Mouse (Mus musculus) E14TG2a.4 (cell line): ENCODE measurements around the gene Tmem189.

Source experiments
- H3K27me3 ChIP-seq: 2 replicates; pipeline ENCODE4 v1.6.1; 2014; ENCODE audit warnings: low read length, control low read depth; ENCODE audit not compliant: insufficient read depth
- H3K36me3 ChIP-seq: 2 replicates; pipeline ENCODE4 v1.6.1; 2014; ENCODE audit warnings: low read length, control low read depth; ENCODE audit not compliant: insufficient read depth
- H3K4me1 ChIP-seq: replicated peaks from 2 replicates; pipeline ENCODE4 v1.6.1; 2014; ENCODE audit warnings: low read depth, low read length, control low read depth
- H3K4me3 ChIP-seq: replicated peaks from 2 replicates; pipeline ENCODE4 v1.5.1; 2014; ENCODE audit warnings: mild to moderate bottlenecking, low read length
- H3K9me3 ChIP-seq: 2 replicates; pipeline ENCODE4 v1.6.1; 2014; ENCODE audit warnings: low read length, control low read depth
- CTCF ChIP-seq: conservative IDR thresholded peaks from 2 replicates; pipeline ENCODE4 v1.5.1; 2014; ENCODE audit warnings: low read length
- NANOG ChIP-seq: IDR thresholded peaks from 2 replicates; pipeline ENCODE4 v1.6.1; 2014; ENCODE audit warnings: borderline replicate concordance, low read length, mixed read lengths
- POU5F1 ChIP-seq: IDR thresholded peaks from 2 replicates; pipeline ENCODE4 v1.6.1; 2014; ENCODE audit warnings: low read length, borderline replicate concordance

Gene Tmem189

DNA sequence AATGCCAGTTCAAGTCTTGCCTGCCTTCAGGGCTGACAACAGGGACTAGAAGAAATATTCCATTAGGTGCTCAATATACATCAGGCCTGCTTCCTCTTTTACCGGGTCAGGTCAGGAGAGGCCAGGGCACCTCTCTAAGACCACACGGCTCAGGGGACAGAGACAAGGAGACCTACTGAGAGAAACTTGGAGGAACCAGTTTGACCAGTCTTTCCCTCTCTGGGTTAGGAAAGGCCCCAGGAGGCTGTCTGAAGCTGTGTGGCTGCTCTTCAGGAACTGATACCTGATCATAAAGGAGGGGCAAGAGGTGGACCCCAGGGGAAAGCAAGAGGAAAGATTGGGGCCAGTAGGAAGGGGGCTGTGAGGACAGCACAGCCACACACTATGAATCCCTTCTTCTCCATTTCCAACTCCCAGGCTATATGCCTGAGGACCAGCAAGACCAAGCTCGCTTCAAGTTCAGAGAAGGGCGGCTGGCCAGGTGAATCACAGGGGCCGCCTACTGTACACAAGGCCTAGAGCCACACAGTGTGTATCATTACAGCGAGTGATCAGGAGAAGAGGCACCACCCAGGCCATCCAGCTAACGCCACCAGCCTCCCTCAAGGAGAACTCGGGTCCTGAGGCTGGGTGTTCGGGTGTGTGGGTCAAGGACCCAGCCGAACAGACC is 30.3 kb downstream of the Tmem189 start:
- TF ChIP-seq POU5F1 (no peak), NANOG (no peak), CTCF (no peak)
- Histone ChIP-seq H3K36me3 (peaks cover 33% of the 10 kb centered on the region), H3K9me3 (no peaks in the 10 kb centered on the region), H3K4me1 (peaks cover 47% of the 10 kb centered on the region), H3K27me3 (peaks cover 24% of the 10 kb centered on the region), H3K4me3 (peak overlapping the region; percentile 89)

DNA sequence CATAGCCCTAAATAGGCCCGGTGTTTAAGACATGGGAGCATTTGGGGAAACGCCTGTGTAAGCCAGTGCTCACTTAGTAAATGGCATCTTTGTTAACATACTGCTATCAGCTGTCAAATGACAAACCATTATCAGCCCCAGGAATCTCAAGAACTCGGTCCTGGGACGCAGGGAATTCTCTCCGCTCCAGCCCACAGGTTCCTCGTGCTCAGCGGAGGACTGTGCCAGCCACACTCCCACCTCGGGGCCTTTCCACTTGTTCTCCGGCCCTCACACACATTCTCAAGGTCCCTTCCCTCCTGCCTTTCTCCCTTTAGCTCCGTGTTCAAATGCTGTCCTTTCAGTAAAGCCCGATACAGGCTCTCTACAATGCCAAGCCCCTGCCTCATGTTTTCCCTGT is 30.9 kb downstream of the Tmem189 start:
- Histone ChIP-seq H3K4me3 (0 out of 2 replicates have a peak overlapping the region, but pooled peaks have one; percentile 89), H3K9me3 (no peaks in the 10 kb centered on the region), H3K36me3 (peaks cover 39% of the 10 kb centered on the region), H3K27me3 (peaks cover 24% of the 10 kb centered on the region), H3K4me1 (peaks cover 47% of the 10 kb centered on the region)
- TF ChIP-seq NANOG (no peak), POU5F1 (no peak), CTCF (no peak)

DNA sequence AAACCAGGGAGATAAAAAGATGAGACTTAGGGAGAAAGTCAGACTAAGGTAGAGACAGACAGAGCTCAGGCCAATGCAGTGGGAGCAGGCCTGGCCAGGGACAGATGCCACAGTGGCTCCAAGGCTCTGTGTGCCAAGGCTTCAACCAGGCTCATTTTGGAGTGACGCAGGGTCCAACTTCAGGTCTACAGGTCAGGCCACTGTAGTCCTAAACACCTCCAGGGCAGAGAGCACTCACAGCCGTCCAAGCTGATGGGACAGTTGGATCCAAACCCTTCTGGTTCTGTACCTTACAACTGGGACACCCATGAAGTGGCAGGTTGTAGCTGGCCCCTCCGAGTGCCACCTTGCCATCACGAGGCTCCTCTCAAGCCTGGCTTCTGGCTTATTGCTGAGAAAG is 31.6 kb downstream of the Tmem189 start:
- TF ChIP-seq POU5F1 (no peak), CTCF (no peak), NANOG (no peak)
- Histone ChIP-seq H3K9me3 (no peaks in the 10 kb centered on the region), H3K4me3 (no peak overlapping the region), H3K27me3 (peaks cover 20% of the 10 kb centered on the region), H3K4me1 (peaks cover 47% of the 10 kb centered on the region), H3K36me3 (peaks cover 46% of the 10 kb centered on the region)

GRCm38 (mm10) chr2:167656629-167657478 is 32.8 kb downstream of the Tmem189 start:
- Histone ChIP-seq H3K36me3 (peaks cover 58% of the 10 kb centered on the region), H3K9me3 (no peaks in the 10 kb centered on the region), H3K4me3 (no peak overlapping the region), H3K27me3 (peaks cover 8% of the 10 kb centered on the region), H3K4me1 (peaks cover 39% of the 10 kb centered on the region)
- TF ChIP-seq POU5F1 (no peak), CTCF (no peak), NANOG (no peak)

DNA sequence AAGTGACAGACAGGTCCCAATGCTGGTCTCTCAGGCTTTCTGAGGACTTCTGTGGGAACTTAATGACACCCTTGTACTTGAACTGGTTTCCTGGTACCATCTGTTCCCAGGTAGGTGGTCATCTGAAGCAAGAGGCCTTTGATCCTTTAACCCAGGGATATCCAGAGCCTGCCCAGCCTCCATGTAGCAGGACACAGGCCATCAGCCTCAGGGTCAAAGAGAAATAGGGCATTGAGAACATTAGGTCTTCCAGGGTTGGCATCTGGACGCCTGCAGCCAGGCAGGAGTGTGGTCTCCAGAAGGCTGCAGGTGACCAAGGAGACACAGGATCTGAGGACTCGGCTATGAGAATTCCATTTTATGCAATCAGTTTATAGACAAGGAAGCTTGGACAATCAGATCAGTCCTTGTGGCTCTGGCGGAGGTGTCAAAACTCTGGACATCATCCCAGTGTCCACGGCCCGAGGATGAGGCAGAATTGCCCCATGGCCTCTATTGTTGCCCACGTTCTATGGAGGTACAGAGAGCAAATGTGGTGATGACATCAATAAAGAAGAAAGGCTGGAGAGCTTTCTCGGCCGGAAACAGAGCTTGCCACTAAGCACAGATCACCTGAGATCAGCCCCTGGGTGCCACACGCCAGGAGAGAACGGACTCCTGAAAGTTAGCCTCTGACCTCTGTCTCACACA is 34.6 kb downstream of the Tmem189 start:
- no peak for TF ChIP-seq NANOG
- no peak for TF ChIP-seq CTCF
- no peak for TF ChIP-seq POU5F1
- Histone ChIP-seq H3K27me3 (no peaks in the 10 kb centered on the region), H3K36me3 (peaks cover 75% of the 10 kb centered on the region), H3K4me3 (no peak overlapping the region), H3K4me1 (peaks cover 27% of the 10 kb centered on the region), H3K9me3 (no peaks in the 10 kb centered on the region)

DNA sequence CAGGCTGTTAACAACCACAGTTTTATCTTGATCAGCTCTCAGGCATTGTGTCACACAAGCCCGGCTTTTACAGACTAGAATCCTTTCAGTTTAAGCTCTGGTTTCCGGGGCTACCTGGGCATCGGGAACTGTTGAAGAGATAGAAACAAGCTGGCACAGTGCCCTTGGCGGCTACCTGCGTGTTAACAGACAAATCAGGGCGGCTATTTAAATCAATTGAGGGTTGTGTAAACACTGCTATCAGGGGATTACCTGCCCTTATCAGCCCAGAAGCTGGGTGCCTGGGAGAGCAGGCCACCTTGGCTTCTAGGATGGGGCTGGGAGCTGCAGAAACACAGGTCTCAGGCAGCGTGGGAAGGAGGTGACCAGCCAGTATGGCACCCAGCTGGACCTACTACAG is 36.9 kb downstream of the Tmem189 start:
- TF ChIP-seq NANOG (no peak), CTCF (no peak), POU5F1 (no peak)
- peaks cover 9% of the 10 kb centered on the region for H3K4me1 ChIP-seq
- peaks cover 81% of the 10 kb centered on the region for H3K36me3 ChIP-seq
- no peak overlapping the region for H3K4me3 ChIP-seq
- H3K9me3 ChIP-seq = no peaks in the 10 kb centered on the region
- no peaks in the 10 kb centered on the region for H3K27me3 ChIP-seq

GRCm38 (mm10) chr2:167651622-167652021 is 38.0 kb downstream of the Tmem189 start:
- Histone ChIP-seq H3K36me3 (peaks cover 76% of the 10 kb centered on the region), H3K4me1 (peaks cover 7% of the 10 kb centered on the region), H3K27me3 (no peaks in the 10 kb centered on the region), H3K4me3 (no peak overlapping the region), H3K9me3 (no peaks in the 10 kb centered on the region)
- no peak for TF ChIP-seq CTCF
- no peak for TF ChIP-seq POU5F1
- no peak for TF ChIP-seq NANOG

DNA sequence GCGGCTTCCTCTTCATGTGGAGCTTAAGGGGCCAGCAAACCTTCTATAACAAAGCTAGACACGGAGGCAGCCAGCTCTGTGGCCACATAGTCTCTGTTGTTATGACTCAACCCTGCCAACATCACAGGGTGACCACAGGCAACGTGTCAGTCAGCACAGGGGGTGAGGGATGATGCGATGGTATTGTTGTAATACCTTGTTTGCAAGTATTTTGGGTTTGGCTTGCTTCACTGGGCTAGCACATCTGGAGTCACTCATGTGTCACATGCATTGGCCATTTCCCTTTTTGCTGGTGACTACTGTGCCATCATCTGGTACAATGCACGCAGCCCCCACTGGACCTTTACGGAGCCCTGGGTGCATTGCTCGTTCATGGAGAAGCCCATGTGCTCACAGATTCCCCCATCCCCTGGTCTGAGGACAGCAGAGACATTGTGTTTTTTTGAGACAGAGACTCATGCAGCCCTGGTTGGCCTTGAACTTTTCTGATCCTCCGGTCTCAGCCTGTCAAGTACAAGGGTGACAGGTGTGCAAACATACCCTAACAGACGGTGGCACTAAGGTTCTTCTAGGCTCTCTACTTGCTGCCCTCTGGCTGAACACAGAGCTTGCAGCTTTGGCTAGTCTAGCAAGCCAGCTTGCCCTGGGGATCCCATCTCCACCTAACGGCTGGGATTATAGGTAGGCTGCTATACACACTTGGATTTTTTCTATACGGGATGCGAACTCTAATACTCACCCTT is 40.2 kb downstream of the Tmem189 start:
- H3K4me1 ChIP-seq = peaks cover 8% of the 10 kb centered on the region; the same call in 1 of the 2 replicates
- TF ChIP-seq CTCF = no peak
- TF ChIP-seq POU5F1 = no peak
- peaks cover 91% of the 10 kb centered on the region for H3K36me3 ChIP-seq
- H3K9me3 ChIP-seq = no peaks in the 10 kb centered on the region
- H3K4me3 ChIP-seq = no peak overlapping the region
- H3K27me3 ChIP-seq = no peaks in the 10 kb centered on the region
